Mouse (Mus musculus): Measurements from ENCODE around the gene Tmem211. TPM values are rescaled to one million over a fixed set of nuclear protein-coding genes. Genes with fewer than 3 reads are reported as not detected.

Tmem211 gene
- total RNA-seq, 2 experiments from 2014 or later = not detected

- DNase-seq = peak in 1 of 2 experiments; percentile 13
Observed at GRCm38 (mm10) chr5:113212156-113212835, 14.4 kb upstream of the Tmem211 start.

- DNase-seq = peak in 1 of 2 experiments; percentile 25
Observed at GRCm38 (mm10) chr5:113214041-113214440, 12.7 kb upstream of the Tmem211 start.

GRCm38 (mm10) chr5:113214455-113214854, 12.3 kb upstream of the Tmem211 start:
- peak; percentile 47 to 77 for DNase-seq

- peak; percentile 34 to 62 for DNase-seq
Observed at GRCm38 (mm10) chr5:113215610-113216011, 11.1 kb upstream of the Tmem211 start.

- DNase-seq = no peak
Observed at GRCm38 (mm10) chr5:113216328-113216960, 10.3 kb upstream of the Tmem211 start.

GRCm38 (mm10) chr5:113217076-113217475, 9.6 kb upstream of the Tmem211 start:
- DNase-seq = no peak

- peak in 1 of 2 experiments; percentile 23 for DNase-seq
Observed at GRCm38 (mm10) chr5:113218617-113219235, 8.0 kb upstream of the Tmem211 start.

GRCm38 (mm10) chr5:113219450-113219849, 7.3 kb upstream of the Tmem211 start:
- DNase-seq = peak in 1 of 2 experiments; percentile 19

- peak in 1 of 2 experiments; percentile 5 for DNase-seq
Observed at GRCm38 (mm10) chr5:113219876-113220275, 6.8 kb upstream of the Tmem211 start.

- peak in 1 of 2 experiments; percentile 58 for DNase-seq
Observed at GRCm38 (mm10) chr5:113220383-113221146, 6.1 kb upstream of the Tmem211 start.

- peak; percentile 81 to 89 for DNase-seq
Observed at GRCm38 (mm10) chr5:113221147-113221865, 5.4 kb upstream of the Tmem211 start, which contains the start of gene 2900026A02Rik. 2900026A02Rik (minus strand) TSS chr5:113221236.

- DNase-seq = peak in 1 of 2 experiments; percentile 22
Observed at GRCm38 (mm10) chr5:113223888-113224287, 2.8 kb upstream of the Tmem211 start.

- peak in 1 of 2 experiments; percentile 57 for DNase-seq
Observed at GRCm38 (mm10) chr5:113225271-113225670, 1.4 kb upstream of the Tmem211 start.

- DNase-seq = no peak
Observed at GRCm38 (mm10) chr5:113225686-113226435, 848 bp upstream of the Tmem211 start.

GRCm38 (mm10) chr5:113230196-113230595, 3.5 kb downstream of the Tmem211 start:
- no peak for DNase-seq

- no peak for DNase-seq
Observed at GRCm38 (mm10) chr5:113249263-113249930, 22.7 kb downstream of the Tmem211 start.

- no peak for DNase-seq
Observed at GRCm38 (mm10) chr5:113250806-113251205, 24.1 kb downstream of the Tmem211 start.

GRCm38 (mm10) chr5:113265637-113266036, 38.9 kb downstream of the Tmem211 start:
- DNase-seq = no peak

- no peak for DNase-seq
Observed at GRCm38 (mm10) chr5:113268246-113268645, 41.5 kb downstream of the Tmem211 start.

GRCm38 (mm10) chr5:113270043-113270442, 43.3 kb downstream of the Tmem211 start:
- DNase-seq = no peak
